Mouse (Mus musculus): ENCODE results near the gene Mbd3. TPM values are rescaled to one million over a fixed set of nuclear protein-coding genes. Genes with fewer than 3 reads are reported as not detected.

Mbd3 gene
- polyA plus RNA-seq, 1 experiment from 2014 or later: 227 TPM

DNA sequence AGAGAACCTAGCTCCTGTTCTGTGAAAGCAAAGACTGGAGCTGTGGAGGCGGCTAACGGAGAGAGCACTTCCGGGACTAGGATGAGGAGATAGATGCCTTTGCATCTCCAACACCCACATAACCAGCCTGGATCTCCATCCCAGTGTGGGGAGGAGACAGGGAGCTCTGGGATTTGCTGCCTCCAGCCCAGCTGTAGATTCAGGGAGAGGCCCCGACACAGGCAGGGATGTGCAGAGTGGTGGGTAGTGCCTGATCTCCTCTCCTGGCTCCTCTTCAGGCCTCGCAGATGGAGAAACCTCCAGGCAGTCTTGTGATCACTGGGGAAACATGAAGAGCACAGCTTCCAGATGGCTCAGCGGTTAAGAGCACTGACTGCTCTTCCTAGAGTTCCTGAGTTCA is 26.6 kb downstream of the Mbd3 start:
- Histone ChIP-seq H3K9ac (no peak overlapping the region), H3K4me2 (no peak overlapping the region), H3K9me3 (no peaks in the 10 kb centered on the region), H3K4me1 (peaks cover 11% of the 10 kb centered on the region), H3K4me3 (no peak overlapping the region), H3K27me3 (replicated peaks) (no peaks in the 10 kb centered on the region), H3K27ac (no peak overlapping the region), H3K36me3 (replicated peaks) (no peaks in the 10 kb centered on the region)
- WGBS: 87% methylated on average over 6 of the region's 6 CpGs
- ATAC-seq (replicated peaks): no peak

DNA sequence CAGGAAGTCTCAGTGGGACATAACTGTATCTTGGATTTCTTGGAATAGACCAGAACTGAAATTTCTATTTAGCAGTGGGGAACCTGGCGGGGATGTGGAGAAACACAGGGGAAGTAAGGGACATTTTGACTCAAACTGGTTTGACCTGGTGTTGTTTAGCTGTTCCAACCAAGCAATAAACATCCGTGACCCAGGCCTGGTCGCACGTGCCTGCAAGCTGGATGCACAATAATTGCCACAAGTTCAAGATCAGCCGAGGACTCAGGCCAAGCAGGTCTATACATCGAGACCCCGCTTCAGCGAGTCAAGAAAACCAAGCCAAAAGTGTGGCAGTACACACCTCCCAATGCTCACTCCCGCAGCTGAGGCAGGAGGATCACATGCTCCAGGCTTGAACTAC is 27.4 kb downstream of the Mbd3 start:
- H3K27ac ChIP-seq: peak overlapping the region; percentile 39; the same call in 1 of the 2 replicates
- peak overlapping the region; percentile 26; the same call in 1 of the 2 replicates for H3K4me3 ChIP-seq
- no peaks in the 10 kb centered on the region for H3K9me3 ChIP-seq
- peaks cover 11% of the 10 kb centered on the region for H3K4me1 ChIP-seq
- 0 out of 2 replicates have a peak overlapping the region, but pooled peaks have one; percentile 4 for H3K9ac ChIP-seq
- H3K4me2 ChIP-seq: peak overlapping the region; percentile 46
- 48% methylated on average over 9 of the region's 9 CpGs for WGBS
- ATAC-seq (replicated peaks): no peak
- H3K27me3 ChIP-seq (replicated peaks): no peaks in the 10 kb centered on the region
- H3K36me3 ChIP-seq (replicated peaks): no peaks in the 10 kb centered on the region

DNA sequence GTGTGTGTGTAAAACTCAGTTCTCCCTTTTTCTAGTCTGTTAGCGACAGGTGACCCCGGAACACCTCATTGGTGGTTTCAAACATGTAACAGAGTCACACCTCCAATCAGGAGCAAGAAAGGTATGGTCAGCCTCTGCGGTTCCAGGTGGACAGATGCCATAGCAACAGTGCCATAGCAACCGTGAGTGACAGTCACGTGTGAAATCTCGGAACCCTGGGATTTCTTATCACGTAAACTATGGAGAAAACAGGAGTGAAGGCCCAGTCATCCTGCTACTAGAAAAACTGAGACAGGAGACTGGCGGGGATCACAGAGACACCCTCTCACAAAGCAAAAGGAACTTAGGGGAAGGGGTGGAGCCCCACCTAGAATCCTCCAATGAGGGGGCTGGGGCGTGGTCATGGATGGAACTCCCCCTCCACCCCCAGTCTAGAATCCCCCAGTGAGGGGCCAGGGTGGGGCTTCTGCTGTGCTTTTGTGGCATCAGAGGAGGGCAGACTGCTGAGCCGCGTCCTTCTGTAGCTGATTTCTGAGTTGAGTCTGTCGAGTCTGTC is 27.9 kb downstream of the Mbd3 start:
- ATAC-seq (replicated peaks): peak; percentile 87
- Histone ChIP-seq H3K27ac (peak overlapping the region; percentile 39), H3K4me1 (peaks cover 11% of the 10 kb centered on the region), H3K4me2 (peak overlapping the region; percentile 46), H3K4me3 (peak overlapping the region; percentile 26), H3K36me3 (replicated peaks) (no peaks in the 10 kb centered on the region), H3K9ac (0 out of 2 replicates have a peak overlapping the region, but pooled peaks have one; percentile 4), H3K9me3 (no peaks in the 10 kb centered on the region), H3K27me3 (replicated peaks) (no peaks in the 10 kb centered on the region)
- 2% methylated on average over 12 of the region's 12 CpGs for WGBS

DNA sequence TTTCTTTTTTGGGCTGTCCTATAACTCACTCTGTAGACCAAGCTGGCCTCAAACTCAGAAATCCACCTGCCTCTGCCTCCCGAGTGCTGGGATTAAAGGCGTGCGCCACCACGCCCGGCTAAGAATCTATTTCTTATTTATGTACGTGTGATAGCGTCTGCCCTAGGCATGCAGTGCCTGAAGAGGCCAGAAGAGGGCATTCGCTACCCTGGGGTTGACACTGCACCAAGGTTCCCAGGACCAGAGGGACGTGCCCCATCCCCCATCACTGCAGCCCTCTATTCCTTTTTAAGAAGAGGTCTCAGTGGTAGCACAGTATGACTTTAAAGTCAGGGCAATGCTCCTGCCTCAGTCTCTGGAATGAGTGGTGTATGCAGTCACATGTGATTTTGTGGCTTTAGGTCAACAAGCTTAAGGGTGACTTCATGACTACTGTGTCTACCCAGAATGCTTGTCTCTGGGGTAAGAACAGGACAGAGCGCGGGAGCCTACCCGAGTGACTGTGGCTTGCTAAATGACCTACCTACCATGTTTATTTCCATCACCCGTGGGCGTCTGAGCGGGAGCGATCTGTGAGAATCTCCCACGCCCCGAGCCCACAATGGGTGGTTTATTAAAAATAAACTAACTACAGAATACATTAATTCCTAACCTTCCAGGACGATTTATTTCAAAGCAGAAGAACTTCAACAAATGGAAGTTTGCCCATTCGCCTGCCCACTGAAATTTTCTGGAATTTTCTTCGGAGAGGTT is 29.2 kb downstream of the Mbd3 start:
- Histone ChIP-seq H3K36me3 (replicated peaks) (no peaks in the 10 kb centered on the region), H3K9ac (no peak overlapping the region), H3K27ac (no peak overlapping the region), H3K9me3 (no peaks in the 10 kb centered on the region), H3K4me1 (peaks cover 11% of the 10 kb centered on the region), H3K4me2 (no peak overlapping the region), H3K4me3 (no peak overlapping the region), H3K27me3 (replicated peaks) (no peaks in the 10 kb centered on the region)
- ATAC-seq (replicated peaks): no peak
- WGBS: 82% methylated on average over 21 of the region's 21 CpGs

DNA sequence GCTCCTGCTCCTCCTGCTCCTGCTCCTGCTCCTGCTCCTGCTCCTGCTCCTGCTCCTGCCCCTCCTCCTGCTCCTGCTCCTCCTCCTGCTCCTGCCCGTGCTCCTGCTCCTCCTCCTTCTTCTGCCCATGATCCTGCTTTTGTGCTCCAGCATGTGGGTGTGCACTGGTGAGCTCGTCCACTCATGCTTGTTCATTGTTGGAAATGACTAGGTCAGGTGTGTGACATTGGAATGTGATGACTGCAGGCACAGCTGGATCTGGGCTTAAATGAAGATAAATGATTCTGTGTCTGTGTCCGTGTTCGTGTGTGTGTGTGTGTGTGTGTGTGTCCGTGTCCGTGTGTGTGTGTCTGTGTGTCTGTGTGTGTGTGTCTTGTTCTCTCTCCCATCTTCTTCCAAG is 31.0 kb downstream of the Mbd3 start:
- Histone ChIP-seq H3K9me3 (no peaks in the 10 kb centered on the region), H3K4me3 (no peak overlapping the region), H3K27me3 (replicated peaks) (no peaks in the 10 kb centered on the region), H3K9ac (no peak overlapping the region), H3K27ac (no peak overlapping the region), H3K36me3 (replicated peaks) (no peaks in the 10 kb centered on the region), H3K4me2 (no peak overlapping the region), H3K4me1 (peaks cover 17% of the 10 kb centered on the region)
- 96% methylated on average over 6 of the region's 6 CpGs for WGBS
- no peak for ATAC-seq (replicated peaks)

DNA sequence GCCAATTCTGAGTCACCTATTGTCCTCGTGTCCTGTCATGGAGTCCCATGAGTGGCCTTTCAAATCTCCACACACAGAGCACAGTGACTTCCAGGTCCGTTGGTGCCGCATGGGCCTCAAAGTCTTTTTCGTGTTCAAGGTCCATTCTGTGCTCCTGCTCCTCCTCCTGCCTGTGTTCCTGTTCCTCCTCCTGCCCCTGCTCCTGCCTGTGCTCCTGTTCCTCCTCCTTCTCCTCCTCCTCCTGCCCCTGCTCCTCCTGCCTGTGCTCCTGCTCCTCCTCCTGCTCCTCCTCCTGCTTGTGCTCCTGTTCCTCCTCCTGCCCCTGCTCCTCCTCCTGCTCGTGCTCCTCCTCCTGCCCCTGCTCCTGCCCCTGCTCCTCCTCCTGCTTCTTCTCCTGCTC is 31.4 kb downstream of the Mbd3 start:
- no peak for ATAC-seq (replicated peaks)
- H3K4me1 ChIP-seq: peaks cover 17% of the 10 kb centered on the region
- no peaks in the 10 kb centered on the region for H3K27me3 ChIP-seq (replicated peaks)
- no peaks in the 10 kb centered on the region for H3K9me3 ChIP-seq
- no peak overlapping the region for H3K4me3 ChIP-seq
- WGBS: 54% methylated on average over 5 of the region's 5 CpGs
- no peak overlapping the region for H3K9ac ChIP-seq
- no peak overlapping the region for H3K4me2 ChIP-seq
- no peak overlapping the region for H3K27ac ChIP-seq
- H3K36me3 ChIP-seq (replicated peaks): no peaks in the 10 kb centered on the region

DNA sequence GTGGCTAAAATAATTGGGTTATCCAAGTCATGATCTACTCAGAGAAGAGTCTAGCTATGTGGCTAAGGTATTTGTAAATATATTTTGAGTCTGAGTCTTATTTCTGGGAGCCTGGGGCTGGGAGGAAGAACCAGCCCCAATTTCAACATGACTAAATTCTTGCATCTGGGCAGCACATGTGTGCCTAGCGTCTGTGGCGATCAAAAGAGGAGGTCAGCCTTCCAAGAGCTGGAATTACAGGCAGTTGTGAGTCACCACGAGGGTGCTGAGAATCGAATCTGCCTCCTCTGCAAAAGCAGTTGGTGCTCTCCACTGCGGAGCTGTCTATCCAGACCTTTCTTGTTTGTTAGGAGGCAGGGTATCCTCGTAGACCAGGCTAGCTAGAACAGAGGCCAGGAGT is 33.6 kb downstream of the Mbd3 start:
- WGBS: 69% methylated on average over 6 of the region's 6 CpGs
- Histone ChIP-seq H3K9ac (no peak overlapping the region), H3K36me3 (replicated peaks) (no peaks in the 10 kb centered on the region), H3K4me3 (no peak overlapping the region), H3K27me3 (replicated peaks) (no peaks in the 10 kb centered on the region), H3K9me3 (no peaks in the 10 kb centered on the region), H3K4me2 (no peak overlapping the region), H3K27ac (no peak overlapping the region), H3K4me1 (peaks cover 6% of the 10 kb centered on the region)
- ATAC-seq (replicated peaks): no peak

DNA sequence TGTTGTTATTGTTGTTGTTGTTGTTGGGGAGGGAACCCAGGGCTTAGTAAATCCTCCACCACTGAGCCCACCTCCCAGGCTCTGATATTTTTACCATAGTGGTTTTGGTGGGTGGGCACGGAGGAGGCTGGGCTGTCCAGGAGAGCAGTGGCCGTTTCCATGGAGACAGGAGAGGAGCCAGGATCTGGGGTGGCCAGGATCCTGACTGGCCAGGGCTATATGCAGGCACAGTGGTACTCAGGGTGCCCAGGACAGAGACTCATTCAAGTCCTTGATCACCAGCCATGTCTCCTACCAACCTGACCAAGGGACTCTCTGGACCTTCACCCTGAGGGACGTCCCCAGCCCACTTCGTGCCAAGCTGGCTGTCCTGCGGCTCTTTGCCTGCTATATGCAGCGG is 35.6 kb downstream of the Mbd3 start:
- no peak overlapping the region for H3K9ac ChIP-seq
- H3K27ac ChIP-seq: no peak overlapping the region
- H3K4me1 ChIP-seq: peaks cover 6% of the 10 kb centered on the region
- H3K27me3 ChIP-seq (replicated peaks): peaks cover 5% of the 10 kb centered on the region
- H3K9me3 ChIP-seq: no peaks in the 10 kb centered on the region
- no peak overlapping the region for H3K4me2 ChIP-seq
- 25% methylated on average over 6 of the region's 6 CpGs for WGBS
- H3K36me3 ChIP-seq (replicated peaks): no peaks in the 10 kb centered on the region
- no peak overlapping the region for H3K4me3 ChIP-seq
- no peak for ATAC-seq (replicated peaks)

DNA sequence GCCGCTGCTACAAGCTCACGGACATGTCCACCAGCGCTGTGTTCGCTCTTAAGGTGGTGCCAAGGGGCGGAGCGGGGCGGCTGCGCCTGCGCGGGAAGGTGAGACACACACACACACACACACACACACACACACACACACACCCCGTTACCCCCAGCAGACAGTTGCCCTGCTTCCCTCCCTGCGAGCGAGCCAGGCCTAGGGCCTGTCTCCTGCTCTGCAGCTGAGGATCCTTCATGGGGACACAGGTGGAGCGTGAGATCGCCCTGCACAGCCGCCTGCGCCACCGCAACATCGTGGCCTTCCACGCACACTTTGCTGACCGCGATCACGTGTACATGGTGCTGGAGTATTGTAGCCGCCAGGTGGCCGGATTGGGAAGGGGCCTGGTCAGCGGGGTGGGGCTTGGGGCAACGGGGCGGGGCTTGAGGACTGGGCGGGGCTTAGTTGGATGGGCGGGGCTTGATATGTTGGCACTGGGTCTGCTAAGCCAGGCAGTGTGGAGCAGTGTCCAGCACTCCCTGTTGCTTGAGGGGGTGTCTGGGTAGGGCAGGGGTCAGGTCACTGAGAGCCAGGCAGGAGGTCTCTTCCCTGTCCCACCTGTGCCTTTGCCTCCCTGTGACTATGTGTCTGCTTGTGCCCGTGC is 41.2 kb downstream of the Mbd3 start:
- Histone ChIP-seq H3K27me3 (replicated peaks) (peaks cover 57% of the 10 kb centered on the region), H3K36me3 (replicated peaks) (no peaks in the 10 kb centered on the region), H3K9ac (peak overlapping the region; percentile 27), H3K27ac (no peak overlapping the region), H3K9me3 (no peaks in the 10 kb centered on the region), H3K4me2 (peak overlapping the region; percentile 62), H3K4me1 (peaks cover 25% of the 10 kb centered on the region), H3K4me3 (peak overlapping the region; percentile 38)
- WGBS: 5% methylated on average over 29 of the region's 31 CpGs
- peak; percentile 56 for ATAC-seq (replicated peaks)

DNA sequence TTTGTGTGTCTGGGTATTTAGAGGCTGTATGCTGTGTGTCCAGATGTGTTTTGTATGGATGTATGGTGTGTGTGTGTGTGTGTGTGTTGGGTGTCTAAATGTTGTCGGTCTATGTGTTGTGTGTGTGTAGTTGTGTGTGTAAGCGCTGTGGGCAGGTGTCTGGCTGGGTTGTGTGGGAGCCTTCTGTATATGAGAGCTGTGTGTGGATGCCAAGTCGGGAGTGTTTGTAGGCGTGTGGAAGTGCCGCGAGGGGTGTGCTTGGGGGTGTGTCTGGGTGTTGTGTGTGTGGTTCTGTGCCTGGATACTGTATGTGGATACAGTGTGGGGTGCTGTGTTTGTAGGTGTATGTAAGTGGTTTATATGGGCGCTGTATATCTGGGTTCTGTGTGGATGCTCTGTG is 42.0 kb downstream of the Mbd3 start:
- H3K27me3 ChIP-seq (replicated peaks): peaks cover 65% of the 10 kb centered on the region
- peak; percentile 12; the same call in 1 of the 2 replicates for ATAC-seq (replicated peaks)
- H3K4me3 ChIP-seq: peak overlapping the region; percentile 38

DNA sequence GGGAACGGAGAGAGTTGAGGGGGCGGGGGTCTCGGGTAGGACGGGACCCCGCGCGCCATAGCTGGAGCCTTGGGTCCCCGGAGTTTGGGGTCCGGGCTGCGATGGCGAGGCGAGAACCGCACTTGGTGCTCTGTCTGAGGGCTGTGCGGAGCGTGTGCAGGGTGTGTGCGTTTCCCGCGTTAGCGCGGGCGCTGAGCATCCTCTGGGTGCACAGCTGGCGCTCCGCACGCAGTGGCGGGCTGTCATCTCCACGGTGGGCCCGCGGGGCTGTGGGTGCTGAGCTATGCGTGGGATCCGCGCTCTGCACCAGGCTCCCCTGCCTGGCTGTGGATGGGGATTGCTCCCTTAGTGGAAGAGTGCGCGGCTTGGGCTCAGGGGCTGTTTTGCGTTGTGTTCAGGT is 42.6 kb downstream of the Mbd3 start:
- 2% methylated on average over 34 of the region's 34 CpGs for WGBS
- H3K27me3 ChIP-seq (replicated peaks): peaks cover 71% of the 10 kb centered on the region
- peak overlapping the region; percentile 68 for H3K4me2 ChIP-seq
- peak overlapping the region; percentile 16 for H3K9ac ChIP-seq
- H3K4me1 ChIP-seq: peaks cover 25% of the 10 kb centered on the region
- H3K36me3 ChIP-seq (replicated peaks): no peaks in the 10 kb centered on the region
- no peaks in the 10 kb centered on the region for H3K9me3 ChIP-seq
- peak overlapping the region; percentile 38 for H3K4me3 ChIP-seq
- no peak overlapping the region for H3K27ac ChIP-seq
- peak; percentile 40; the same call in 1 of the 2 replicates for ATAC-seq (replicated peaks)

More for the DNA sequence above, 42.0 kb downstream of the Mbd3 start:
- Histone ChIP-seq H3K36me3 (replicated peaks) (no peaks in the 10 kb centered on the region), H3K27ac (no peak overlapping the region), H3K9me3 (no peaks in the 10 kb centered on the region), H3K9ac (no peak overlapping the region; the same call in 1 of the 2 replicates), H3K4me2 (peak overlapping the region; percentile 62), H3K4me1 (peaks cover 25% of the 10 kb centered on the region)
- WGBS: 26% methylated on average over 7 of the region's 7 CpGs

DNA sequence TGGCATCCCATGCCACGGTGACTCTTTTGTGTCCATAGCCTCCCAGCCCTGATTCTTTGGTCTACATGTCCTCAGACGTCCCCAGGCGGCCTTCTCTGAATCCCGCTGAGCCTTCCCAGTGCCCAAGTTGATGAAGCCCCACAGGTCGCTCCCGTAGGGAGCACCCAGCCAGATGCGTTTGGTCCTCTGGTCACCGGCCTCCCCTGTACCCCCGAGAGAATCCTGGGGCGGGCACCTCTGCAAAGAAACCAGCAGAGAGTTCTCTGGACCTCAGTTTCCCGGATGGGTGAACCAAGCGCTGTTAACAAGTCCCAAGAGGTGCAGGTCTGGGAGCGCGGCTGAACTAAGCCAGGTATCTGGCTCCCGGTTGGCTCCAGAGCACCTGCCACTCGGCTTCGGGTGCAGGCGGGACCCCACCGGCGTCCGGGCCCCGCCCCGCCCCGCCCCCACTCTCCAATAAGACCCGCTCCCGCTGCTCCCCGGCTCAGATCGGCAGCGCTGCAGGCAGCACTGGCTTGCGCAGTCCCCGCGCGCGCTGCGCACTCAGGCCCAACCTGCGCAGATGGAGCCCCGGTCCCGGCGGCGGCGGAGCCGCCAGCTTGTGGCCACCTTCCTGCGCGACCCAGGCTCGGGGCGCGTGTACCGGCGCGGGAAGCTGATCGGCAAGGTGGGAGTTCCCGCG is 43.2 kb downstream of the Mbd3 start, which contains the start of gene Plk5:
Plk5 (plus strand) TSS at position 459 of the 682 bp plus-strand sequence.
- no peak within 1 kb of the TSS for H3K27ac ChIP-seq

More for the DNA sequence above, 43.2 kb downstream of the Mbd3 start, which contains the start of gene Plk5:
- peaks cover 76% of the 10 kb centered on the region for H3K27me3 ChIP-seq (replicated peaks)
- WGBS: 2% methylated on average over 52 of the region's 53 CpGs
- peak within 1 kb of the TSS; percentile 38 for H3K4me3 ChIP-seq
- H3K4me2 ChIP-seq: peak within 1 kb of the TSS; percentile 68
- no peaks in the 10 kb centered on the region for H3K9me3 ChIP-seq
- H3K9ac ChIP-seq: peak within 1 kb of the TSS; percentile 16
- no peak for ATAC-seq (replicated peaks)
- H3K4me1 ChIP-seq: peaks cover 25% of the 10 kb centered on the region
- no peaks in the 10 kb centered on the region for H3K36me3 ChIP-seq (replicated peaks)
